Mouse (Mus musculus) ES-E14 (cell line): ENCODE measurements around the gene Tmem74b.

Experiments
- CHD2 ChIP-seq: IDR thresholded peaks from 2 replicates; pipeline ENCODE4 v1.6.1; 2014; ENCODE audit warnings: mild to moderate bottlenecking, low read depth, low read length, inconsistent platforms
- ZC3H11A ChIP-seq: IDR thresholded peaks from 2 replicates; pipeline ENCODE4 v1.6.1; 2012; ENCODE audit warnings: low read depth, mild to moderate bottlenecking, inconsistent platforms, low read length, borderline replicate concordance
- ZNF384 ChIP-seq: IDR thresholded peaks from 2 replicates; pipeline ENCODE4 v1.6.1; 2012; ENCODE audit warnings: low read depth, low read length, inconsistent platforms

DNA sequence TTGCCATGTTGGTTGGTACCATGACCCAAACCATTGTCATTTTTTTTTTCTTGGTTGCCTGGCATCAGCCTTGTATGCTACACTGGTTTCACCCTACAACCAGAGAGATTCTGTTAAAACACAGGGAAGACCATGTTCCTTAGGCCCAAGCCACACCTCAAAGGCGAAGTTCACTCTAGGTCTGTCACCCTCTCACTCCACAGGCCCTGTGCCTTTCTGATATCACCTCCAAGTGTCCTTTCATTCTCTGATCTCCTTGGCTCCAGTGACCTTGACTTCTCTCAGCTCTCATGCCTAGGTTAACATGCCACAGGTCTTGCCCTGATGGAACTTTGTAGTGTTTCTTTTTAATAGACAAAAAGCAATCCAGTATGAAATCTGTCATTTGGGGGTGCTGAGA, 40.3 kb downstream of the Tmem74b start:
- TF ChIP-seq ZC3H11A (no peak), CHD2 (no peak), ZNF384 (no peak)
